Mouse (Mus musculus) forebrain, postnatal 0 days (tissue): ENCODE measurements around the gene Chst11. TPM values are rescaled to one million over a fixed set of nuclear protein-coding genes. Genes with fewer than 3 reads are reported as not detected.

Experiments used
- ATAC-seq: fragments of 200-750 bp; cut with Nextera tagmentation; 2 replicates; pipeline ENCODE4 v1.8.0; 2017; ENCODE audit warnings: mild to moderate bottlenecking, moderate library complexity
- DNase-seq: peaks from one replicate; pipeline ENCODE4 v3.0.0-alpha.2; 2015
- H3K27ac ChIP-seq: fragments of 300-500 bp; sonication (generic); 2 replicates; pipeline ENCODE4 v1.5.1; 2014; ENCODE audit warnings: low read depth, mild to moderate bottlenecking, antibody characterized with exemption, low read length, moderate library complexity, mixed read lengths
- H3K27me3 ChIP-seq: fragments of 300-500 bp; sonication (generic); 2 replicates; pipeline ENCODE4 v1.6.1; 2014; ENCODE audit warnings: mild to moderate bottlenecking, low read length, mixed read lengths; ENCODE audit not compliant: insufficient read depth
- H3K36me3 ChIP-seq: fragments of 300-500 bp; sonication (generic); 2 replicates; pipeline ENCODE4 v1.6.1; 2014; ENCODE audit warnings: mild to moderate bottlenecking, moderate library complexity; ENCODE audit not compliant: insufficient read depth
- H3K4me1 ChIP-seq: fragments of 300-500 bp; sonication (generic); 2 replicates; pipeline ENCODE4 v1.6.1; 2014; ENCODE audit warnings: antibody characterized with exemption; ENCODE audit not compliant: insufficient read depth
- H3K4me2 ChIP-seq: fragments of 300-500 bp; sonication (generic); 2 replicates; pipeline ENCODE4 v1.6.1; 2014; ENCODE audit warnings: low read depth, mild to moderate bottlenecking, moderate library complexity
- H3K4me3 ChIP-seq: fragments of 300-500 bp; sonication (generic); 2 replicates; pipeline ENCODE4 v1.5.1; 2014; ENCODE audit warnings: low read depth, low read length, mixed read lengths
- H3K9ac ChIP-seq: fragments of 300-500 bp; sonication (generic); 2 replicates; pipeline ENCODE4 v1.6.1; 2014; ENCODE audit warnings: mild to moderate bottlenecking
- H3K9me3 ChIP-seq: fragments of 300-500 bp; sonication (generic); 2 replicates; pipeline ENCODE4 v1.6.1; 2016; ENCODE audit warnings: low read length
- CTCF ChIP-seq: sonication (generic); IDR thresholded peaks from 2 replicates; pipeline ENCODE4 v1.5.1; 2016; ENCODE audit warnings: antibody characterized with exemption, control low read depth, low read depth
- WGBS: fragments of 180-500 bp; shearing (Covaris S2); extraction: QIAGEN DNeasy Blood & Tissue Kit; methylation state at CpG from one replicate; pipeline ENCODE4 v1.1.7; 2014; 5-methylcytosine and 5-hydroxymethylcytosine counted together
- polyA plus RNA-seq: library from polyadenylated mRNA; unstranded; fragments of >200 nt; fragmentation: Nextera tagmentation; extraction: Ambion mirVana; gene quantifications from 2 replicates; pipeline ENCODE4 v1.2.1, GENCODE M21; 2015
- total RNA-seq: library from RNA; depleted of rRNA; stranded (reverse); fragments of >200 nt; gene quantifications from 2 replicates; pipeline ENCODE4 v1.2.3, GENCODE M21; 2014

The Chst11 gene
- total and polyA plus RNA-seq, 2 experiments from 2014 or later, result 2.9 to 20.8 TPM

DNA sequence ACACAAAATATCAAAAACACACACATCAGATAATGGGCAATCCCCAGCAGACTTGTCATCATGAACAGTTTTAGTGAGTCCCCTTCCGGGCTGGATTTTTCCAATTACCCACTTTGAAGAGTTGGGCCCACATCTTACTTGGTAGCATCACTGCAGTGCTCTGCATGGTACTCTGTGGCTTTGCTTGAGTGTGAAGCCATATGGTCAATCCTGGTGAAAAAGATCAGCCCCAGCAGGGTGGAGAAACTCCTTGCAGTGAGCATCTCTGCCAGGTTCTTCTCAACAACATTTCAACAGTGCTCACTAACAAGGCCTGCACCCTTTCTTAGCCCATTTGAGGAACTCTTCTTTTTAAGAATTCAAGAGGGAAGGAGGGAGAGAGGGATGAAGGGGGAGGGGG lies 150.7 kb downstream of the Chst11 start:
- 89% methylated on average over 1 of the region's 1 CpGs for WGBS
- no peak for DNase-seq
- Histone ChIP-seq H3K4me3 (no peak overlapping the region), H3K9me3 (no peaks in the 10 kb centered on the region), H3K4me1 (peaks cover 4% of the 10 kb centered on the region; the same call in 1 of the 2 replicates), H3K4me2 (no peak overlapping the region), H3K27ac (no peak overlapping the region), H3K9ac (no peak overlapping the region), H3K36me3 (no peaks in the 10 kb centered on the region), H3K27me3 (no peaks in the 10 kb centered on the region)
- no peak for ATAC-seq
- no peak for TF ChIP-seq CTCF

DNA sequence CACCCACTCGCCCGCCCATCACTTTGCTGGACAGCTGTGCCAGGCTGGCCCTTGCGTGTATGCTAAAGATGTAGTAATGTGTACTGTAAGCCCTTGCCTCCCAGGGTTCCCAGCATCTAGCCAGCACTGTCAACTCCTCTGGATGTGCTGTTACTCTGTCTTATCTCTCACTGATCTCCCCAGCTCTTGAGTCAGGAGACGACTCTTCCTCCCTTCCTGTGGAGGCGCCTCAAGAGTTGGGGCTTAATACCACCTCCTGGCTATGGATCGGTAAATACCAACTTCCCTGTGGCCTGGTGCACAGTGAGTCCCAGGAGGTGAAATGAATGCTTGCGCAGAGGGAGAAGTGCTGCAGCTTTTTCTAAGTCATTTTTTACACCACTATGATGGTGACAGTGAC lies 151.8 kb downstream of the Chst11 start:
- no peak for TF ChIP-seq CTCF
- no peak for ATAC-seq
- H3K4me1 ChIP-seq, result peaks cover 3% of the 10 kb centered on the region; the same call in 1 of the 2 replicates
- no peak overlapping the region for H3K4me3 ChIP-seq
- no peaks in the 10 kb centered on the region for H3K36me3 ChIP-seq
- no peak overlapping the region for H3K9ac ChIP-seq
- H3K4me2 ChIP-seq, result no peak overlapping the region
- no peaks in the 10 kb centered on the region for H3K27me3 ChIP-seq
- 85% methylated on average over 7 of the region's 7 CpGs for WGBS
- DNase-seq, result no peak
- no peaks in the 10 kb centered on the region for H3K9me3 ChIP-seq
- H3K27ac ChIP-seq, result no peak overlapping the region

GRCm38 (mm10) chr10:83139276-83139675 lies 154.0 kb downstream of the Chst11 start:
- Histone ChIP-seq H3K9me3 (no peaks in the 10 kb centered on the region), H3K4me1 (no peaks in the 10 kb centered on the region), H3K36me3 (no peaks in the 10 kb centered on the region), H3K27ac (no peak overlapping the region), H3K4me2 (no peak overlapping the region), H3K4me3 (no peak overlapping the region), H3K9ac (no peak overlapping the region), H3K27me3 (no peaks in the 10 kb centered on the region)
- WGBS, result 93% methylated on average over 7 of the region's 7 CpGs
- DNase-seq (no peak), ATAC-seq (no peak)
- TF ChIP-seq CTCF, result no peak

DNA sequence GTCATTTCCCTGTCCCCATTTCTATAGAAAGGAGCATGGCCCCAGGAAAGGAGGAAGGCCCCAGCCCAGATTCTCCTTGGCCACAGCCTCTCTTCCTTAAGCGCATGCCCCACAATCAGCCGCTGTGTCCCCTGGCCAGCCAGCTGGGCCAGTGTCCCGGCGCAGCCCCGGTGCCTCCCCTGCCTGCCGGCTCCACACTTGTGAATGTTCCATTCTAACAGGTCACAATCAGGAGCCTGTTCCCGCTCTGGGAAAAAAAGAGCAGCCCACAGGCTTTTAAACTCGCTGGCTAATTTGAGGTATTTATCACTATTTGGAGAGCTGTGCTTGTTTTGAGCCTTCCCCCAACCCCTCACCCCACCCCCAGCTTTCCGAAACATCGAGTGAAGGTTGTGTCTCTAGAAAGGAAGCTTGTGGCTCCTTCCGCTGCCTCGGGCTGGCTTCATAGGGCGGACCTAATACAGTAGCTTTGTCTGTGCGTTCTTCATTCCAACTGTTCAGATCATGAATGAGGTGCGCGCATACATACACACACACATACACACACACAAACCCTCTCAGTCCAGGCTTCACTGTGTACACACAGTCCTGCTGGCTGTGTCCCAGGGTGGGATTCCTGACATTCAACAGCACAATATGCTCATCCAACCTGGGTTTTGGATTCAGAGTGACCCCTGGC lies 155.1 kb downstream of the Chst11 start:
- no peak for TF ChIP-seq CTCF
- WGBS, result 34% methylated on average over 16 of the region's 16 CpGs

DNA sequence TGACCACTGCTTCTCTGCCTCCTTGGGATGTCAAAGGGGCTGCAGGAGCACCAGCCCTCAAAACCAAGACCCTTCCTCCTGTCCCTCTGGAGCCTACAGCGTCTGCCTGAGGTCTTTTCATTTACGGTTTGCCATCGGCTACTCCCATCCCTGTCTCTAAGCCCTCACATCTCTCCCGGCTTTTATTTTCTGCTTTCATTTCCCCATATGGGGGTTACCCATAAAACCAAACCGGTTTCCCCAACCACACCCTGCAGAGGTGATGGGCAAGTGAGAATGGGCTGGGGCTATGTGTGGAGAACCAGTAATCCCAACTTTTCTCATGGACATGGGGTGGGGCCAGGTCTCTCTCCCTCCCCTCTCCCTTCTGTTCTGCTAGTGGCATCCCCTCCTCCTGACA lies 156.1 kb downstream of the Chst11 start:
- Histone ChIP-seq H3K9ac (no peak overlapping the region), H3K4me3 (no peak overlapping the region), H3K9me3 (no peaks in the 10 kb centered on the region), H3K36me3 (no peaks in the 10 kb centered on the region), H3K27me3 (no peaks in the 10 kb centered on the region), H3K4me2 (no peak overlapping the region), H3K4me1 (no peaks in the 10 kb centered on the region), H3K27ac (no peak overlapping the region)
- DNase-seq, result no peak
- 96% methylated on average over 5 of the region's 5 CpGs for WGBS
- ATAC-seq, result no peak
- TF ChIP-seq CTCF, result no peak

More for the DNA sequence above, 155.1 kb downstream of the Chst11 start:
- no peak overlapping the region for H3K4me3 ChIP-seq
- no peak overlapping the region; the same call in 1 of the 2 replicates for H3K27ac ChIP-seq
- no peaks in the 10 kb centered on the region for H3K27me3 ChIP-seq
- no peaks in the 10 kb centered on the region for H3K9me3 ChIP-seq
- no peak overlapping the region for H3K4me2 ChIP-seq
- DNase-seq, result peak; percentile 55
- H3K36me3 ChIP-seq, result no peaks in the 10 kb centered on the region
- peak; percentile 84 for ATAC-seq
- H3K9ac ChIP-seq, result no peak overlapping the region
- no peaks in the 10 kb centered on the region for H3K4me1 ChIP-seq

- H3K9ac ChIP-seq, result no peak overlapping the region
- no peak overlapping the region for H3K4me3 ChIP-seq
- H3K27ac ChIP-seq, result no peak overlapping the region
- no peaks in the 10 kb centered on the region for H3K27me3 ChIP-seq
- H3K4me2 ChIP-seq, result no peak overlapping the region
- no peak for TF ChIP-seq CTCF
- H3K36me3 ChIP-seq, result no peaks in the 10 kb centered on the region
- H3K9me3 ChIP-seq, result no peaks in the 10 kb centered on the region
- H3K4me1 ChIP-seq, result no peaks in the 10 kb centered on the region
- DNase-seq, result peak; percentile 49
- ATAC-seq, result peak; percentile 68
- WGBS, result 64% methylated on average over 10 of the region's 10 CpGs
Measured at GRCm38 (mm10) chr10:83143049-83143448, 157.8 kb downstream of the Chst11 start.

DNA sequence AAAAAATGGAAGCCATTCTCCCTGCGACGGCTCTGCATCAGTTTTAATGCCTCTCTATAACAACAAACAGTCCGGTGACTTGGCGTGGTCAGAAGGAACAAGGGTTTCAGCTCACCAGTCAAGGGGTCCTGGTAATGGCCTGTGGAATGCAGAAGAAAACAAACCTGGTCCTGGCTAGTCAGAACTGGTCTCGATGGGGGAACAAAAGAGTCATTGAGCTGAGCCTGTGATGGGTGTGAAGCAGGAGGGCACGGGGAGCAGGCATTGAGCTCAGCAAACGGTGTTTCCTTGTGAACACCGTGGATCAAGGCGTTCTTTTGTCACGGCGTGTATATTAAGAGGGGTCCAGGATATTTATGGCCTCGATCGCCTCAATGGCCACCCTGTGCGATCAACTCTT lies 160.5 kb downstream of the Chst11 start:
- Histone ChIP-seq H3K36me3 (no peaks in the 10 kb centered on the region), H3K4me3 (no peak overlapping the region), H3K9me3 (no peaks in the 10 kb centered on the region), H3K9ac (no peak overlapping the region), H3K27me3 (no peaks in the 10 kb centered on the region), H3K4me2 (no peak overlapping the region), H3K4me1 (peaks cover 12% of the 10 kb centered on the region; the same call in 1 of the 2 replicates), H3K27ac (no peak overlapping the region)
- DNase-seq, result no peak
- peak; percentile 21; the same call in 1 of the 2 replicates for ATAC-seq
- 24% methylated on average over 14 of the region's 14 CpGs for WGBS
- no peak for TF ChIP-seq CTCF
